Comparison of ENCODE assay signal across 22 mouse cellular contexts in genomic region chr14:106977958-106978357, GRCm38 (mm10).
DNase-seq lines count a peak whose midpoint lies in the region; ATAC-seq and TF ChIP-seq lines count a peak whose summit lies in the region.
"Had no signal": no experiment of that assay in that cellular context is flagged by ENCODE, and none has a peak within 500 bp of the region (broad histone marks: within the 10 kb centered on the region; RNA-seq: fewer than 3 reads in every experiment).

No protein-coding gene starts in this region.

- no peak overlapping the region for H3K4me3 ChIP-seq in heart, postnatal 0 days (ENCODE audit: low read depth, low read length)
- H3K4me3 ChIP-seq in lung, embryonic 14.5 days (ENCODE audit: low read depth, low read length), result no peak overlapping the region
- H3K4me3 ChIP-seq in lung, embryonic 15.5 days, result no peak overlapping the region
- H3K4me3 ChIP-seq in lung, embryonic 16.5 days (ENCODE audit: low read length), result no peak overlapping the region

- WGBS in heart, postnatal 0 days, result 27% methylated on average over 1 of the region's 1 CpGs
- WGBS in lung, embryonic 14.5 days, result 36% methylated on average over 1 of the region's 1 CpGs
- 47% methylated on average over 1 of the region's 1 CpGs for WGBS in lung, embryonic 15.5 days
- 40% methylated on average over 1 of the region's 1 CpGs for whole genome bisulfite sequencing in lung, embryonic 16.5 days

- DNase-seq in heart, postnatal 0 days (ENCODE audit: low spot score), result peak; percentile 11
- no peak for DNase-seq in heart, postnatal 4 days
- DNase-seq in lung, embryonic 14.5 days, result peak; percentile 85
- DNase-seq in lung, postnatal 25 days (ENCODE audit: low spot score), result no peak
- no peak for DNase-seq in lung, postnatal 4 days
- DNase-seq in lung, postnatal 36 days, result no peak
- DNase-seq: adrenal gland, adult 2 months; adrenal gland, adult 8-10 months; adrenal gland, postnatal 10 days; adrenal gland, postnatal 14 days; adrenal gland, postnatal 25 days; adrenal gland, postnatal 36 days; B cell, adult 2 months; cerebellum, adult 11 months; cerebellum, adult 11-12 months had no signal

- no peak for TF ChIP-seq CTCF in heart, postnatal 0 days (IDR thresholded peaks at IDR 0.05; ENCODE audit: low read depth)
- no peak for TF ChIP-seq CTCF in lung, embryonic 14.5 days (IDR thresholded peaks at IDR 0.05; ENCODE audit: low read depth)

- no peaks in the 10 kb centered on the region for H3K9me3 ChIP-seq in heart, postnatal 0 days (replicated peaks; ENCODE audit: control insufficient read depth, low read length)
- no peaks in the 10 kb centered on the region for H3K9me3 ChIP-seq in lung, embryonic 14.5 days (ENCODE audit: low read depth, low read length)
- no peaks in the 10 kb centered on the region for H3K9me3 ChIP-seq in lung, embryonic 15.5 days
- no peaks in the 10 kb centered on the region for H3K9me3 ChIP-seq in lung, embryonic 16.5 days (ENCODE audit: control insufficient read depth, low read length)

- no peak overlapping the region for H3K4me2 ChIP-seq in heart, postnatal 0 days (ENCODE audit: low read depth, low read length)
- no peak overlapping the region for H3K4me2 ChIP-seq in lung, embryonic 14.5 days
- H3K4me2 ChIP-seq in lung, embryonic 15.5 days, result no peak overlapping the region
- H3K4me2 ChIP-seq in lung, embryonic 16.5 days (ENCODE audit: low read depth, low read length), result no peak overlapping the region

- no peak for TF ChIP-seq EP300 in heart, postnatal 0 days (IDR thresholded peaks at IDR 0.05; ENCODE audit: low read depth)

- ATAC-seq in heart, postnatal 0 days (ENCODE audit: insufficient read depth, low read depth), result no peak
- peak; percentile 98 for ATAC-seq in lung, embryonic 14.5 days (ENCODE audit: insufficient read depth)
- peak; percentile 91; the same call in 1 of the 2 replicates for ATAC-seq in lung, embryonic 15.5 days (ENCODE audit: borderline replicate concordance, extremely low read depth, low FRiP score, low TSS enrichment)
- peak; percentile 96 for ATAC-seq in lung, embryonic 16.5 days (ENCODE audit: low read depth)
- ATAC-seq: activated CD4-positive, CD25-positive, alpha-beta regulatory T cell, adult 4 months; CD4-positive, CD25-positive, alpha-beta regulatory T cell, adult 4 months; Patski had no signal

- no peak overlapping the region for H3K9ac ChIP-seq in heart, postnatal 0 days (replicated peaks; ENCODE audit: low read depth, low read length)
- no peak overlapping the region for H3K9ac ChIP-seq in lung, embryonic 14.5 days
- H3K9ac ChIP-seq in lung, embryonic 15.5 days, result no peak overlapping the region
- H3K9ac ChIP-seq in lung, embryonic 16.5 days (ENCODE audit: low read length), result no peak overlapping the region

- H3K27me3 ChIP-seq in heart, postnatal 0 days (ENCODE audit: control insufficient read depth, insufficient read depth, low read length), result no peaks in the 10 kb centered on the region
- H3K27me3 ChIP-seq in lung, embryonic 14.5 days (ENCODE audit: insufficient read depth, low read length), result no peaks in the 10 kb centered on the region
- H3K27me3 ChIP-seq in lung, embryonic 15.5 days, result no peaks in the 10 kb centered on the region
- H3K27me3 ChIP-seq in lung, embryonic 16.5 days (ENCODE audit: control insufficient read depth, insufficient read depth, low read depth, low read length), result no peaks in the 10 kb centered on the region
- H3K27me3 ChIP-seq: CH12.LX, Patski had no signal

- no peaks in the 10 kb centered on the region for H3K4me1 ChIP-seq in heart, postnatal 0 days (ENCODE audit: control insufficient read depth, insufficient read depth)
- no peaks in the 10 kb centered on the region for H3K4me1 ChIP-seq in lung, embryonic 14.5 days (ENCODE audit: insufficient read depth)
- peaks cover 5% of the 10 kb centered on the region; the same call in 1 of the 2 replicates for H3K4me1 ChIP-seq in lung, embryonic 15.5 days
- no peaks in the 10 kb centered on the region for H3K4me1 ChIP-seq in lung, embryonic 16.5 days (replicated peaks; ENCODE audit: control insufficient read depth, insufficient read depth, low read length)

- no peaks in the 10 kb centered on the region for H3K36me3 ChIP-seq in heart, postnatal 0 days (replicated peaks; ENCODE audit: control insufficient read depth, insufficient read depth, low read length)
- no peaks in the 10 kb centered on the region for H3K36me3 ChIP-seq in lung, embryonic 14.5 days (ENCODE audit: insufficient read depth)
- no peaks in the 10 kb centered on the region for H3K36me3 ChIP-seq in lung, embryonic 15.5 days
- H3K36me3 ChIP-seq in lung, embryonic 16.5 days (ENCODE audit: control insufficient read depth, insufficient read depth, low read length), result no peaks in the 10 kb centered on the region
- H3K36me3 ChIP-seq: G1E had no signal

- H3K27ac ChIP-seq in heart, postnatal 0 days (ENCODE audit: low read depth), result no peak overlapping the region
- H3K27ac ChIP-seq in lung, embryonic 14.5 days (ENCODE audit: low read depth), result no peak overlapping the region
- H3K27ac ChIP-seq in lung, embryonic 15.5 days, result no peak overlapping the region
- no peak overlapping the region for H3K27ac ChIP-seq in lung, embryonic 16.5 days (ENCODE audit: low read length)

Comparison
In these comparisons a context has a peak if more than half of its experiments do, and no peak if none do; other contexts are left out.
1. DNase-seq: peak in heart, postnatal 0 days (single experiment) and lung, embryonic 14.5 days (single experiment); none in heart, postnatal 4 days (single experiment), lung, postnatal 25 days (single experiment), lung, postnatal 4 days (0 of 2) and lung, postnatal 36 days (single experiment).